Mouse (Mus musculus) intestine, embryonic 16.5 days (tissue): ENCODE results near the gene Tmcc1. TPM values are rescaled to one million over a fixed set of nuclear protein-coding genes. Genes with fewer than 3 reads are reported as not detected.

Source experiments
- ATAC-seq: fragments of 200-750 bp; cut with Nextera tagmentation; 2 replicates; pipeline ENCODE4 v1.8.0; 2017; ENCODE audit warnings: moderate TSS enrichment, moderate library complexity
- H3K27ac ChIP-seq: fragments of 300-500 bp; sonication (generic); 2 replicates; pipeline ENCODE4 v1.5.1; 2014; ENCODE audit warnings: mild to moderate bottlenecking, low read length
- H3K27me3 ChIP-seq: fragments of 300-500 bp; sonication (generic); replicated peaks from 2 replicates; pipeline ENCODE4 v1.6.1; 2014; ENCODE audit warnings: low read length, control low read depth, mixed read lengths; ENCODE audit not compliant: control insufficient read depth, insufficient read depth
- H3K36me3 ChIP-seq: fragments of 300-500 bp; sonication (generic); 2 replicates; pipeline ENCODE4 v1.6.1; 2014; ENCODE audit warnings: low read length, control low read depth; ENCODE audit not compliant: control insufficient read depth, insufficient read depth
- H3K4me1 ChIP-seq: fragments of 300-500 bp; sonication (generic); 2 replicates; pipeline ENCODE4 v1.6.1; 2014; ENCODE audit warnings: low read length, control low read depth, mixed read lengths; ENCODE audit not compliant: control insufficient read depth, insufficient read depth
- H3K4me2 ChIP-seq: fragments of 300-500 bp; sonication (generic); 2 replicates; pipeline ENCODE4 v1.6.1; 2014; ENCODE audit warnings: low read depth, low read length, control low read depth
- H3K4me3 ChIP-seq: fragments of 300-500 bp; sonication (generic); 2 replicates; pipeline ENCODE4 v1.5.1; 2014; ENCODE audit warnings: mild to moderate bottlenecking, low read length
- H3K9ac ChIP-seq: fragments of 300-500 bp; sonication (generic); 2 replicates; pipeline ENCODE4 v1.6.1; 2014; ENCODE audit warnings: low read depth, low read length
- H3K9me3 ChIP-seq: fragments of 300-500 bp; sonication (generic); 2 replicates; pipeline ENCODE4 v1.6.1; 2016; ENCODE audit warnings: low read length, control low read depth; ENCODE audit not compliant: control insufficient read depth
- WGBS: fragments of 180-500 bp; shearing (Covaris S2); extraction: QIAGEN DNeasy Blood & Tissue Kit; methylation state at CpG from one replicate; pipeline ENCODE4 v1.1.7; 2014; 5-methylcytosine and 5-hydroxymethylcytosine counted together
- polyA plus RNA-seq: library from polyadenylated mRNA; unstranded; fragments of >200 nt; fragmentation: Nextera tagmentation; extraction: Ambion mirVana; gene quantifications from 2 replicates; pipeline ENCODE4 v1.2.1, GENCODE M21; 2015

The Tmcc1 gene
- polyA plus RNA-seq, 1 experiment from 2014 or later = 8.9 TPM

DNA sequence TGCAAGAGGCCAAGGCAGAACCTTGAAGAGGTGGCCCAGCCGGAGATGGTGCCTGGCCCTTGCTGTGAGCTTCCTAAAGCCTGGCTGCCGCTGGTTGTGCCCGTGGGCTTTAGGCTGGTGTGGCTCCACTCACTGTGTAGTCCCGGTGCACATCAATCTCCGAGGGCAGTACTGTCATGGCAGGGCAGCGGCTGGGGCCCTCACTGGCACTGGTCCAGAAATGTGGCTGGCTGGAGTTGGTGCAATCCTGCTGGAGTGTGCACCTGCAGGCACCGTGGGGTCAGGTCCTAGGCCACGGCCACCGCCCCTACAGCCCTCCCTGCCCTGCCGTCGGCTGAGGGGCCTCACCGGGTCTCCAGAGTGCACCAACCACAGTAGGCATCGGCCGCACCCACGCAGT is 215.5 kb downstream of the Tmcc1 start:
- 0 out of 2 replicates have a peak, but pooled peaks have one; percentile 8 for ATAC-seq
- H3K27ac ChIP-seq = no peak overlapping the region
- H3K4me2 ChIP-seq = no peak overlapping the region
- peaks cover 13% of the 10 kb centered on the region for H3K4me1 ChIP-seq
- no peaks in the 10 kb centered on the region for H3K9me3 ChIP-seq
- 73% methylated on average over 15 of the region's 15 CpGs for WGBS
- 0 out of 2 replicates have a peak, but pooled peaks cover 4% of the 10 kb centered on the region for H3K36me3 ChIP-seq
- no peak overlapping the region for H3K4me3 ChIP-seq
- no peaks in the 10 kb centered on the region for H3K27me3 ChIP-seq
- no peak overlapping the region for H3K9ac ChIP-seq

DNA sequence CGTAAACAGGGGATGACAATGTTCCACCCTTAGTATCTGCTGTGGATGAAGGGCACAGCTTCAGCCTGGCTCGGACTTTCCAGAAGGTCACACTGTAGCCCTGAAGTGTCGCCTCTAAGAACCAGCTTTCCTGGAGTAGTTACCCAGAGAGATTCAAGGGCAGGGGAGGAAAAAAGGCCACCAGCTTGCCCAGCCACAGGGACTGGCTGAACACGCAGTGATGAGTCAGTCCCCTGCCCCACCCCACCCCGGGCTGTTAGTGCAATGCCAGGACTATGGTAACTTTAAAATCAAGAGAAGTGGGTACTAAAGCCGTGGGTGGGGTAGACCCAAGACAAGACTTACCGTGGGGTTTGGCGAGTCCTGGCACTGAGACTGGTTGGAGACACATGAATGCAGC is 217.7 kb downstream of the Tmcc1 start:
- H3K4me1 ChIP-seq = peaks cover 22% of the 10 kb centered on the region
- no peaks in the 10 kb centered on the region for H3K27me3 ChIP-seq
- H3K9ac ChIP-seq = no peak overlapping the region
- no peak for ATAC-seq
- H3K4me3 ChIP-seq = no peak overlapping the region
- no peak overlapping the region for H3K27ac ChIP-seq
- 83% methylated on average over 8 of the region's 8 CpGs for WGBS
- no peak overlapping the region for H3K4me2 ChIP-seq
- 0 out of 2 replicates have a peak, but pooled peaks cover 4% of the 10 kb centered on the region for H3K36me3 ChIP-seq
- no peaks in the 10 kb centered on the region for H3K9me3 ChIP-seq

DNA sequence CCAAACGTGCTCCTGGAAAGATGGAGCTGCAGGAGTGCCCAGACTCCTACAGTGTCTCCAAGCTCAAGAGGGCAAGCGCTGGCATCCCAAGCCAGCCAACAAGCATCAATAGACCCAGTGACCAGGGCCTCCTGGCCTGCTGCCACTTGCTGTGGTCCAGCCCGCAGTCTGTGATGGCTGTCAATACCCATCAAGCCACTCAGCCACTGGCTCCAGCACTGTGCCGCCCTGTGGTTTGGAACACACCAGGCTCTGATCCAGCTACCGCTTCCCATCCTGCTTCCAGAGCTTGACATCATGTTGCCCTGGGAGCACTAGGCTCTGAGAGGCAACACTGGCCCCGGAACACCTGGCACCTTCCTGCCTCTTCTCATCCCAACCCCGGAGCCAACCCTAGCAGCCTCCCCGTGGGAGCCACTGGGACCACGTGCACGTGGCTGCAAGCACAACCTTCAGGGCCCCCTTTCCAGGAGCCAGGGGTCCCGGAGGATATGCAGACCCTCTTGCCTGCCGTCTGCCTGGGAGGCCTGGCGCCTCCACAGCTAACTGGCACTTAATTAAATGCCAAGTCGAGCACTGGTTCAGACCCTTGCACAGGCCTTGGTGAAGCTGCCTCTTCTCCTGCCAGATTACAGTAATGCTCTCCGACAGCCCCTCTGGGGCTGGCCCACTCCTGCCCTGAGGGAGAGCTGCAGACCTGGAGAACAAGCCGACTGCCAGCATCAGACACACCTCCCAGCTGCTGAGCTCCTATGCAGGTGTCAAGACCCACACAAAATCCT is 219.2 kb downstream of the Tmcc1 start:
- peaks cover 18% of the 10 kb centered on the region for H3K4me1 ChIP-seq

DNA sequence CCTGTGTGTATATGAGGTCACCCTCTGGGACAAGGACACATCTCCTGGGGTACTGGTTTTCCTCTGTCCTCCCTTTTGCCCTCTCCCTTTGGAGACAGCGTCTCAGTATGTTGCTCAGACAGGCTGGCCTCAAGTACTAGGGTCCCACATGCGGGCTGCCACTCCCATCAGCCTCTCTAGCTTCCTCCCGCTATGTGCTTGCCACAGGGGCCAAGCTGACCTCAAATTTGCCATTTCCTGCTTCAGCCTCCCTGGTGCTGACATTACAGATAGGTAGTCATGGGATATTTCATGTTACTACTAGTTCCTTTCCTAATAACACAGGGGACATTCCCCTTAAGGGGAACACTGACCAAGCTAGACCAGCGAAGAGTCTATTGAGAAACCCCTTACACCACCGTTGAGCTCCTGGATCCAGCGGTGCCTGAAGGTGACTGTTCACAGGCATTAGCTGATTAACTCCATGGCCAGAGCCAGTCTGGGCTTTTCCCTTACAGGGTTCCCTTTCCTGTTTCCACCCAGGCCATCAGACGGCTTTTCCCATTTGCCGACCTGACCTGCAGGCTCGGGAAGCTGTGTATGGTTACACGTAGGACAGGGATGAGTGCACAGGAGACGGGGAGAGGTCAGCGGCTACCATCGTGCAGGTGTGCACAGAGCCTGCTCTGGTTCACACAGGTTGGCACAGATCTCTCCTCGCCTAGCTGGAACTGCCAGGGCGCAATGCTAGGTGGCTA is 220.0 kb downstream of the Tmcc1 start:
- Histone ChIP-seq H3K4me2 (no peak overlapping the region), H3K9me3 (no peaks in the 10 kb centered on the region), H3K4me3 (no peak overlapping the region), H3K4me1 (peaks cover 18% of the 10 kb centered on the region), H3K9ac (no peak overlapping the region), H3K36me3 (0 out of 2 replicates have a peak, but pooled peaks cover 4% of the 10 kb centered on the region), H3K27me3 (no peaks in the 10 kb centered on the region), H3K27ac (no peak overlapping the region)
- 89% methylated on average over 15 of the region's 15 CpGs for WGBS
- ATAC-seq = no peak

More for the DNA sequence above, 219.2 kb downstream of the Tmcc1 start:
- Histone ChIP-seq H3K4me3 (no peak overlapping the region), H3K27ac (no peak overlapping the region), H3K4me2 (no peak overlapping the region), H3K27me3 (no peaks in the 10 kb centered on the region), H3K36me3 (0 out of 2 replicates have a peak, but pooled peaks cover 4% of the 10 kb centered on the region), H3K9ac (no peak overlapping the region), H3K9me3 (no peaks in the 10 kb centered on the region)
- WGBS = 77% methylated on average over 16 of the region's 16 CpGs
- ATAC-seq = no peak

DNA sequence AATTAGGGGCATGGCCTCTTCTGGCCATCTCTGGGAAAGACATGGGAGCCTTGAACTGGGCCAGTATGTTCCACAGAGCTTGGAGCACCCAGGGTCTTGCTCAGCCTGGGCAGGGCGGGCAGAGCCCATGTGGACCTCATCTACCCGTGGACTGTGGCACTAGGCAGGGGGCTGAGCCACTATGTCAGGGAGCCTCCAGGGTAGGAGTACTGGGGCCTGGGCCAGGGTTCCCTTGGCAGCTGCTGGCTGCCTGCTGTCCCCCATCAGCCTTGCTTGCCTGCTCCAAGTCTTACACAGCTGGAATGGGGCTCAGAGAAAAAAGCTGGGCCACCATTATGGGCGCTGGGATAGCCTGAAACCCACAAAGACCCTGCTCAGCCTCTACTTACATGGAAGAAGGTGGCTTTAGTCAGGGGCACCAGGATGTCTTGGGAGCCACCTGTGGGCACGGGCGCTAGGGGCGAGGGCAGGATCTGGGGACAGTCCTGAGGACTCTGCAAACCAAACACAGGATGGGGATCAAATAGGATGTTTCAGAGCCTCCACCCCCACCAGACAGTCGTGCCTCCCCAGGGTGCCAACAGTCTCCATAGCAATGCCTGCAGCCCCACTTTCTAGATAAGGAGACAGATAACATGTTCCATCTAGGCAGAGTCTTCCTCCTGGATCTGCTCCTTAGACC is 221.1 kb downstream of the Tmcc1 start:
- ATAC-seq = no peak
- Histone ChIP-seq H3K36me3 (0 out of 2 replicates have a peak, but pooled peaks cover 4% of the 10 kb centered on the region), H3K9ac (0 out of 2 replicates have a peak overlapping the region, but pooled peaks have one; percentile 24), H3K4me2 (no peak overlapping the region), H3K4me3 (no peak overlapping the region), H3K9me3 (no peaks in the 10 kb centered on the region), H3K27me3 (no peaks in the 10 kb centered on the region), H3K4me1 (peaks cover 20% of the 10 kb centered on the region), H3K27ac (0 out of 2 replicates have a peak overlapping the region, but pooled peaks have one; percentile 14)
- WGBS = 80% methylated on average over 7 of the region's 7 CpGs

DNA sequence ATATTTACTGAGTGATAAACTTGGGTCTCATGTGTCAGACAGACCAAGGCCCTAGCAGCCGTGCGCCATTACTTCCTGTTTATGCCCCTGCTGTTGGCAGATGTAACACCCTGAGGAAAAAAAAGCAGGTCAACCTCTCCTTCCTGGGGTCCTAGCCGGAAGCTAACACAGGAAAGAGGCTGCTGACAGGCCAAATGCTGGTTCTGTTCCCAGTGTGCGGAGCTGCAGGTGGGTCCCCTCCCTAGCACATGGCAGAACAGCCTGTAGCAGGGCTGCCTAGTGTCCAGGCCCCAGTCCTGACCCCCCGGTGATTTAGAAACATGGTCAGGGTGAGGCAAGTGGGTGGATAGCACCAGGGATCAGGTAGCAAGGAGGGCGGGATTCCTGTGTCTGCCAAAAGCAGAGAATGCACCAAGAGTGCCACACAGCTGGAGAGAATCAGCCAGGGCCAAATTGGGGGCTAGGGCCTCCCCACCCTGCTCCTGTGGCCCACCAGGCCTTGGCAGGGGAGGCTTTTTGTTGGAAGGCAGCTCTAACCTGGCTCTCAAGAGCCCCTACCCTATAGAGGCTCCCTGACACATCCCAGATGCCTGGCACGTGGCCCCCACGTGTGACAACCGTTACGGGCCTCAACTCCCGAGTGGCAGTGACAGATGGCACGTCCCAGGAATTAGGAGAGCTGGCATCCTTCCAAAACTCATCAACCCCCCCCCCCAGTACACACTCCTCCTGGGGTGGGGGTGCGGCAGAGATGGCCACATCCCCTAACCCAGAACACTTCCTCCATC is 221.8 kb downstream of the Tmcc1 start:
- H3K9ac ChIP-seq = peak overlapping the region; percentile 24; the same call in 1 of the 2 replicates
- ATAC-seq = 0 out of 2 replicates have a peak, but pooled peaks have one; percentile 22
- H3K27ac ChIP-seq = no peak overlapping the region
- H3K36me3 ChIP-seq = 0 out of 2 replicates have a peak, but pooled peaks cover 5% of the 10 kb centered on the region
- H3K4me3 ChIP-seq = no peak overlapping the region
- no peaks in the 10 kb centered on the region for H3K27me3 ChIP-seq
- peaks cover 20% of the 10 kb centered on the region for H3K4me1 ChIP-seq
- 37% methylated on average over 13 of the region's 13 CpGs for WGBS
- no peak overlapping the region for H3K4me2 ChIP-seq
- H3K9me3 ChIP-seq = no peaks in the 10 kb centered on the region

DNA sequence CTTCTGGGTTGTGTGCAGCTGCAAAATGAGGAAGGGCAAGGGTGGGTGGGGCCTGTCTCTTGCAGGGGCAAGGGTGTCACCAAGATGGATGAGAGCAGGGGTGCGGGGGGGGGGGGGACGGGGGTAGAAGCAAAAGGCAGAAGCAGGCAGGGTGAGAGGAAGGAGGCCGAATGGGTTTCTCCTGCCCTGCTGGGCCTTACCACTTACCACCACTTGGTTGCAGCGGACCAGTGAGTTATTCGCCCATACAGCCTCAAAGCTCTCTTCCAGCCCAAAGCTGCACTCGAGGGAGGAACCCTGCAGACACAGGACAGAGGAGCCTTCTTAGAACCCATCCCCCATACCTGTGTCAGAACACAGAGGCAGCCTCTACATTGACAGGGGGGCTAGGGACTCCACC is 223.3 kb downstream of the Tmcc1 start:
- H3K9me3 ChIP-seq = no peaks in the 10 kb centered on the region

DNA sequence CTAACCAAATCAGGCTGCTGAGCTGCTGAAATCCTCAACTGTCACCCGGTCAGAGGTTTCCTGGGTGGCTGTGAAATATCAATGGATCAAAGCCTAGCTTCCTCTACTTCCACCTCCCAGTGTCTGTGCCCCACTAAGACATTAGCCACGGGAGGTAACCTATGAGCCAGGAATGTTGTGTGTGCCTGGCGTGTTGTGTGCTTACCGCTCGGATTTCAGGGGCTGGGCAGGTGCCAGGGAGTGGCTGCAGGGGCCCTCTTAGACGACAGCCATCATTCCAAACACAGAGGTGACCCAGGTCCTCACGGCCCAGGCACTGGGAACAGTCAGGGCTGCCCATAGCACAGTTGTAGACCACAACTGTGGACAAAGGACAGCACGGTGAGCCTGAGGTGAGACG is 224.2 kb downstream of the Tmcc1 start:
- Histone ChIP-seq H3K27ac (no peak overlapping the region), H3K9me3 (no peaks in the 10 kb centered on the region), H3K4me2 (no peak overlapping the region), H3K4me3 (no peak overlapping the region), H3K27me3 (no peaks in the 10 kb centered on the region), H3K36me3 (0 out of 2 replicates have a peak, but pooled peaks cover 3% of the 10 kb centered on the region), H3K9ac (no peak overlapping the region), H3K4me1 (peaks cover 20% of the 10 kb centered on the region)
- 74% methylated on average over 9 of the region's 9 CpGs for WGBS
- ATAC-seq = no peak

More for the DNA sequence above, 223.3 kb downstream of the Tmcc1 start:
- Histone ChIP-seq H3K36me3 (0 out of 2 replicates have a peak, but pooled peaks cover 4% of the 10 kb centered on the region), H3K27ac (no peak overlapping the region), H3K4me2 (no peak overlapping the region), H3K4me3 (no peak overlapping the region), H3K4me1 (peaks cover 20% of the 10 kb centered on the region), H3K27me3 (no peaks in the 10 kb centered on the region), H3K9ac (no peak overlapping the region)
- no peak for ATAC-seq
- WGBS = 69% methylated on average over 4 of the region's 6 CpGs
